Mouse (Mus musculus) intestine, embryonic 16.5 days (tissue): Measurements from ENCODE around the gene Tapbpl. TPM values are rescaled to one million over a fixed set of nuclear protein-coding genes. Genes with fewer than 3 reads are reported as not detected.

Source experiments
- ATAC-seq: fragments of 200-750 bp; cut with Nextera tagmentation; 2 replicates; pipeline ENCODE4 v1.8.0; 2017; ENCODE audit warnings: moderate TSS enrichment, moderate library complexity
- H3K27ac ChIP-seq: fragments of 300-500 bp; sonication (generic); 2 replicates; pipeline ENCODE4 v1.5.1; 2014; ENCODE audit warnings: mild to moderate bottlenecking, low read length
- H3K27me3 ChIP-seq: fragments of 300-500 bp; sonication (generic); replicated peaks from 2 replicates; pipeline ENCODE4 v1.6.1; 2014; ENCODE audit warnings: low read length, control low read depth, mixed read lengths; ENCODE audit not compliant: control insufficient read depth, insufficient read depth
- H3K36me3 ChIP-seq: fragments of 300-500 bp; sonication (generic); 2 replicates; pipeline ENCODE4 v1.6.1; 2014; ENCODE audit warnings: low read length, control low read depth; ENCODE audit not compliant: control insufficient read depth, insufficient read depth
- H3K4me1 ChIP-seq: fragments of 300-500 bp; sonication (generic); 2 replicates; pipeline ENCODE4 v1.6.1; 2014; ENCODE audit warnings: low read length, control low read depth, mixed read lengths; ENCODE audit not compliant: control insufficient read depth, insufficient read depth
- H3K4me2 ChIP-seq: fragments of 300-500 bp; sonication (generic); 2 replicates; pipeline ENCODE4 v1.6.1; 2014; ENCODE audit warnings: low read depth, low read length, control low read depth
- H3K4me3 ChIP-seq: fragments of 300-500 bp; sonication (generic); 2 replicates; pipeline ENCODE4 v1.5.1; 2014; ENCODE audit warnings: mild to moderate bottlenecking, low read length
- H3K9ac ChIP-seq: fragments of 300-500 bp; sonication (generic); 2 replicates; pipeline ENCODE4 v1.6.1; 2014; ENCODE audit warnings: low read depth, low read length
- H3K9me3 ChIP-seq: fragments of 300-500 bp; sonication (generic); 2 replicates; pipeline ENCODE4 v1.6.1; 2016; ENCODE audit warnings: low read length, control low read depth; ENCODE audit not compliant: control insufficient read depth
- WGBS: fragments of 180-500 bp; shearing (Covaris S2); extraction: QIAGEN DNeasy Blood & Tissue Kit; methylation state at CpG from one replicate; pipeline ENCODE4 v1.1.7; 2014; 5-methylcytosine and 5-hydroxymethylcytosine counted together
- polyA plus RNA-seq: library from polyadenylated mRNA; unstranded; fragments of >200 nt; fragmentation: Nextera tagmentation; extraction: Ambion mirVana; gene quantifications from 2 replicates; pipeline ENCODE4 v1.2.1, GENCODE M21; 2015

Gene Tapbpl
- polyA plus RNA-seq, 1 experiment from 2014 or later: 13.3 TPM

GRCm38 (mm10) chr6:125216898-125217297 is 14.8 kb downstream of the Tapbpl start:
- 80% methylated on average over 2 of the region's 2 CpGs for WGBS
- H3K36me3 ChIP-seq: no peaks in the 10 kb centered on the region
- peaks cover 3% of the 10 kb centered on the region; the same call in 1 of the 2 replicates for H3K27me3 ChIP-seq
- H3K9me3 ChIP-seq: no peaks in the 10 kb centered on the region
- 0 out of 2 replicates have a peak, but pooled peaks cover 3% of the 10 kb centered on the region for H3K4me1 ChIP-seq
- ATAC-seq: no peak
- H3K4me2 ChIP-seq: no peak overlapping the region
- H3K9ac ChIP-seq: no peak overlapping the region
- H3K4me3 ChIP-seq: no peak overlapping the region
- no peak overlapping the region for H3K27ac ChIP-seq

GRCm38 (mm10) chr6:125215148-125215954 is 16.3 kb downstream of the Tapbpl start, which contains the start of gene Vamp1:
Gene Vamp1 (plus strand): TSS chr6:125215551.
- no peaks in the 10 kb centered on the region for H3K9me3 ChIP-seq
- under 1% methylated on average over 48 of the region's 48 CpGs for WGBS
- H3K36me3 ChIP-seq: no peaks in the 10 kb centered on the region
- 0 out of 2 replicates have a peak, but pooled peaks cover 3% of the 10 kb centered on the region for H3K4me1 ChIP-seq
- peak within 1 kb of the TSS; percentile 68 for H3K27ac ChIP-seq
- peaks cover 3% of the 10 kb centered on the region; the same call in 1 of the 2 replicates for H3K27me3 ChIP-seq
- H3K4me2 ChIP-seq: peak within 1 kb of the TSS; percentile 95
- H3K9ac ChIP-seq: peak within 1 kb of the TSS; percentile 87
- H3K4me3 ChIP-seq: peak within 1 kb of the TSS; percentile 76
- peak; percentile 98 for ATAC-seq

- no peak overlapping the region for H3K27ac ChIP-seq
- H3K4me1 ChIP-seq: 0 out of 2 replicates have a peak, but pooled peaks cover 3% of the 10 kb centered on the region
- H3K4me3 ChIP-seq: no peak overlapping the region
- H3K9me3 ChIP-seq: no peaks in the 10 kb centered on the region
- H3K27me3 ChIP-seq: peaks cover 3% of the 10 kb centered on the region; the same call in 1 of the 2 replicates
- no peak for ATAC-seq
- 80% methylated on average over 6 of the region's 6 CpGs for WGBS
- H3K36me3 ChIP-seq: no peaks in the 10 kb centered on the region
- H3K4me2 ChIP-seq: no peak overlapping the region
- no peak overlapping the region for H3K9ac ChIP-seq
Observed at GRCm38 (mm10) chr6:125213715-125214114, 17.9 kb downstream of the Tapbpl start.

- no peaks in the 10 kb centered on the region for H3K9me3 ChIP-seq
- 0 out of 2 replicates have a peak, but pooled peaks cover 3% of the 10 kb centered on the region for H3K4me1 ChIP-seq
- no peak overlapping the region for H3K4me2 ChIP-seq
- H3K27ac ChIP-seq: no peak overlapping the region
- H3K9ac ChIP-seq: no peak overlapping the region
- H3K36me3 ChIP-seq: no peaks in the 10 kb centered on the region
- 64% methylated on average over 6 of the region's 6 CpGs for WGBS
- no peak overlapping the region for H3K4me3 ChIP-seq
- peaks cover 3% of the 10 kb centered on the region; the same call in 1 of the 2 replicates for H3K27me3 ChIP-seq
- no peak for ATAC-seq
Observed at GRCm38 (mm10) chr6:125213129-125213528, 18.5 kb downstream of the Tapbpl start.

GRCm38 (mm10) chr6:125212621-125213020 is 19.0 kb downstream of the Tapbpl start:
- Histone ChIP-seq H3K36me3 (no peaks in the 10 kb centered on the region), H3K9me3 (no peaks in the 10 kb centered on the region), H3K9ac (no peak overlapping the region), H3K4me1 (0 out of 2 replicates have a peak, but pooled peaks cover 3% of the 10 kb centered on the region), H3K4me3 (no peak overlapping the region), H3K4me2 (no peak overlapping the region), H3K27ac (no peak overlapping the region), H3K27me3 (peaks cover 3% of the 10 kb centered on the region; the same call in 1 of the 2 replicates)
- no peak for ATAC-seq
- WGBS: 41% methylated on average over 2 of the region's 2 CpGs

- Histone ChIP-seq H3K36me3 (no peaks in the 10 kb centered on the region), H3K4me3 (no peak overlapping the region), H3K4me2 (no peak overlapping the region), H3K27ac (no peak overlapping the region), H3K27me3 (peaks cover 3% of the 10 kb centered on the region; the same call in 1 of the 2 replicates), H3K9me3 (no peaks in the 10 kb centered on the region), H3K9ac (no peak overlapping the region), H3K4me1 (no peaks in the 10 kb centered on the region)
- no peak for ATAC-seq
- WGBS: 81% methylated on average over 1 of the region's 1 CpGs
Observed at GRCm38 (mm10) chr6:125210436-125210835, 21.2 kb downstream of the Tapbpl start.

- no peak for ATAC-seq
- WGBS: 73% methylated on average over 5 of the region's 5 CpGs
Observed at GRCm38 (mm10) chr6:125197166-125197565, 34.5 kb downstream of the Tapbpl start.

GRCm38 (mm10) chr6:125196301-125196700 is 35.4 kb downstream of the Tapbpl start:
- ATAC-seq: no peak
- WGBS: 67% methylated on average over 3 of the region's 3 CpGs
- H3K9me3 ChIP-seq: no peaks in the 10 kb centered on the region
- H3K36me3 ChIP-seq: no peaks in the 10 kb centered on the region
- H3K9ac ChIP-seq: no peak overlapping the region
- no peak overlapping the region for H3K27ac ChIP-seq
- peaks cover 4% of the 10 kb centered on the region; the same call in 1 of the 2 replicates for H3K4me1 ChIP-seq
- no peak overlapping the region for H3K4me2 ChIP-seq
- no peak overlapping the region for H3K4me3 ChIP-seq
- no peaks in the 10 kb centered on the region for H3K27me3 ChIP-seq

More at GRCm38 (mm10) chr6:125197166-125197565, 34.5 kb downstream of the Tapbpl start:
- H3K4me1 ChIP-seq: peaks cover 4% of the 10 kb centered on the region; the same call in 1 of the 2 replicates
- no peak overlapping the region for H3K9ac ChIP-seq
- no peak overlapping the region for H3K4me2 ChIP-seq
- H3K4me3 ChIP-seq: no peak overlapping the region
- no peaks in the 10 kb centered on the region for H3K36me3 ChIP-seq
- no peaks in the 10 kb centered on the region for H3K9me3 ChIP-seq
- H3K27me3 ChIP-seq: no peaks in the 10 kb centered on the region
- no peak overlapping the region for H3K27ac ChIP-seq

GRCm38 (mm10) chr6:125195541-125196075 is 36.1 kb downstream of the Tapbpl start:
- Histone ChIP-seq H3K27me3 (no peaks in the 10 kb centered on the region), H3K9ac (no peak overlapping the region), H3K9me3 (no peaks in the 10 kb centered on the region), H3K36me3 (no peaks in the 10 kb centered on the region), H3K27ac (no peak overlapping the region), H3K4me1 (peaks cover 6% of the 10 kb centered on the region; the same call in 1 of the 2 replicates), H3K4me2 (no peak overlapping the region), H3K4me3 (no peak overlapping the region)
- WGBS: 45% methylated on average over 1 of the region's 1 CpGs
- ATAC-seq: no peak
